Comparison of ENCODE assay signal across 29 mouse cellular contexts in genomic region chr2:120979819-120980218, GRCm38 (mm10). TPM values are rescaled to one million over a fixed set of nuclear protein-coding genes. Genes with fewer than 3 reads are reported as not detected.
DNase-seq lines count a peak whose midpoint lies in the region; TF ChIP-seq lines count a peak whose summit lies in the region.
"Had no signal": no experiment of that assay in that cellular context is flagged by ENCODE, and none has a peak within 500 bp of the region (broad histone marks: within the 10 kb centered on the region; RNA-seq: fewer than 3 reads in every experiment).

No protein-coding gene starts in this region.

- 78% methylated on average over 1 of the region's 1 CpGs for WGBS in kidney, adult 2 months

- TF ChIP-seq CTCF in kidney, adult 2 months (conservative IDR thresholded peaks at IDR 0.05; ENCODE audit: insufficient read depth, insufficient read length, low read depth, low read length): no peak
- TF ChIP-seq CTCF in C2C12 (IDR thresholded peaks at IDR 0.05; ENCODE audit: control insufficient read depth, insufficient read depth, insufficient read length): no peak

- no peaks in the 10 kb centered on the region for H3K27me3 ChIP-seq in kidney, adult 2 months (replicated peaks; ENCODE audit: control insufficient read depth, insufficient read depth, low read length)
- H3K27me3 ChIP-seq in C2C12 (ENCODE audit: control insufficient read depth, insufficient read depth, insufficient read length): no peaks in the 10 kb centered on the region
- H3K27me3 ChIP-seq: CH12.LX; heart, embryonic 12.5 days; hindbrain, embryonic 12.5 days; liver, embryonic 12.5 days; neural tube, embryonic 15.5 days; stomach, embryonic 15.5 days had no signal

- H3K4me1 ChIP-seq in kidney, adult 2 months (ENCODE audit: control insufficient read depth, insufficient read depth, low read length): peaks cover 3% of the 10 kb centered on the region; the same call in 1 of the 2 replicates
- H3K4me1 ChIP-seq: heart, embryonic 12.5 days; hindbrain, embryonic 12.5 days; limb, embryonic 12.5 days; stomach, embryonic 15.5 days had no signal

- TF ChIP-seq POLR2A in kidney, adult 2 months (IDR thresholded peaks at IDR 0.05; ENCODE audit: low read depth, low read length): no peak

- H3K4me3 ChIP-seq in kidney, adult 2 months (ENCODE audit: insufficient read depth, low read depth, low read length): no peak overlapping the region
- no peak overlapping the region for H3K4me3 ChIP-seq in C2C12 (ENCODE audit: insufficient read depth, poor library complexity, severe bottlenecking)
- H3K4me3 ChIP-seq: heart, embryonic 12.5 days; hindbrain, embryonic 12.5 days; limb, embryonic 12.5 days; liver, embryonic 12.5 days; midbrain, embryonic 10.5 days; neural tube, embryonic 15.5 days; stomach, embryonic 15.5 days had no signal

- H3K79me3 ChIP-seq in C2C12 (ENCODE audit: low read depth): no peaks in the 10 kb centered on the region

- H3ac ChIP-seq in C2C12 (ENCODE audit: control insufficient read depth, insufficient read length, low read depth): no peak overlapping the region

- H3K27ac ChIP-seq in kidney, adult 2 months (ENCODE audit: insufficient read depth, low read depth, low read length): no peak overlapping the region; the same call in 1 of the 2 replicates
- H3K27ac ChIP-seq: hindbrain, embryonic 12.5 days; kidney, postnatal 0 days; limb, embryonic 12.5 days; liver, embryonic 12.5 days; midbrain, embryonic 10.5 days; neural tube, embryonic 15.5 days; stomach, embryonic 15.5 days had no signal

- H3K36me3 ChIP-seq in kidney, adult 2 months (ENCODE audit: control insufficient read depth, insufficient read depth, low read length): no peaks in the 10 kb centered on the region
- H3K36me3 ChIP-seq in C2C12 (ENCODE audit: control insufficient read depth, insufficient read depth): no peaks in the 10 kb centered on the region
- H3K36me3 ChIP-seq: heart, embryonic 12.5 days; hindbrain, embryonic 12.5 days; limb, embryonic 12.5 days; liver, embryonic 12.5 days; midbrain, embryonic 10.5 days; stomach, embryonic 15.5 days had no signal

- peak; percentile 27 for DNase-seq in kidney, adult 2 months
- DNase-seq in kidney, postnatal 25 days: no peak
- DNase-seq in 3T3-L1 (ENCODE audit: low read depth, low spot score): peak; percentile 95
- DNase-seq in brain, adult 2 months (ENCODE audit: low read depth, low spot score): peak; percentile 68
- no peak for DNase-seq in layer of hippocampus, adult 18-20 months (ENCODE audit: low spot score in 2 of 2)
- DNase-seq in c-Kit-positive CD71-positive TER-119-positive erythroid progenitor cells, embryonic 14.5 days (ENCODE audit: low spot score): no peak
- DNase-seq: adrenal gland, adult 8-10 months; cerebellum, adult 11 months; cerebellum, postnatal 14 days; forebrain, postnatal 0 days; gastrocnemius, postnatal 14 days; heart, adult 18-20 months; heart, postnatal 10 days; kidney, adult 11 months; layer of hippocampus, postnatal 36 days; lung, adult 2 months; right cerebral cortex, adult 18-20 months; thymus, postnatal 36 days had no signal

- peaks cover 6% of the 10 kb centered on the region for H3K79me2 ChIP-seq in C2C12 (ENCODE audit: control insufficient read depth, insufficient read depth)

TF ChIP-seq in C2C12, 6 proteins besides CTCF, POLR2A, EP300 and RAD21:
- peak; percentile 55 for TF ChIP-seq FOSL1 (IDR thresholded peaks at IDR 0.05; ENCODE audit: insufficient read depth, low read length, poor library complexity, severe bottlenecking)
- TF ChIP-seq MAX (IDR thresholded peaks at IDR 0.05): no peak

RNA-seq across cellular contexts. Expression of gene Tmem62, which starts 3.0 kb away (rescaled TPM):
- polyA plus RNA-seq in kidney, adult 2 months (2012; rRNA removed): 9.2 and 10.0 TPM in 2 replicates
- polyA plus RNA-seq in C2C12 (2012; fragmentation: generic; extraction: Trizol): 4.9 TPM
- total RNA-seq in layer of hippocampus, adult 18-20 months (2021): 10 to 100 TPM; 22.0 to 23.1 TPM

RNA-seq across cellular contexts. Expression of gene Ubr1, which starts 9.3 kb away (rescaled TPM):
- polyA plus RNA-seq in kidney, adult 2 months (2012; rRNA removed): 22.0 and 23.0 TPM in 2 replicates
- polyA plus RNA-seq in C2C12 (2012; fragmentation: generic; extraction: Trizol): 5.6 TPM
- total RNA-seq in layer of hippocampus, adult 18-20 months (2021): 10 to 100 TPM; 40.2 to 44.3 TPM

RNA-seq across cellular contexts. Expression of gene Ccndbp1, which starts 28.4 kb away (rescaled TPM):
- polyA plus RNA-seq in kidney, adult 2 months (2012; rRNA removed): 34.5 and 40.7 TPM in 2 replicates
- 21.1 TPM for polyA plus RNA-seq in C2C12 (2012; fragmentation: generic; extraction: Trizol)
- total RNA-seq in layer of hippocampus, adult 18-20 months (2021): 10 to 100 TPM; 57.6 to 64.0 TPM

RNA-seq across cellular contexts. Expression of gene Epb42, which starts 57.1 kb away (rescaled TPM):
- 0.38 and 0.92 TPM in 2 replicates for polyA plus RNA-seq in kidney, adult 2 months (2012; rRNA removed)
- polyA plus RNA-seq in C2C12 (2012; fragmentation: generic; extraction: Trizol): not detected
- not detected for total RNA-seq in layer of hippocampus, adult 18-20 months (2021)
- total RNA-seq: CH12.LX; forebrain, postnatal 0 days; gastrocnemius, postnatal 14 days; layer of hippocampus, adult 8-10 months; layer of hippocampus, postnatal 36 days had no signal

Comparison
In these comparisons a context has a peak if more than half of its experiments do, and no peak if none do; other contexts are left out.
1. DNase-seq: peak in kidney, adult 2 months (single experiment), 3T3-L1 (single experiment) and brain, adult 2 months (single experiment); none in kidney, postnatal 25 days (0 of 2), layer of hippocampus, adult 18-20 months (0 of 2) and c-Kit-positive CD71-positive TER-119-positive erythroid progenitor cells, embryonic 14.5 days (single experiment).